Mouse (Mus musculus) heart, postnatal 0 days (tissue): ENCODE data around the gene Dbx1.

Experiments
- CTCF ChIP-seq: IDR thresholded peaks from 2 replicates; pipeline ENCODE4 v1.5.1; 2016; ENCODE audit warnings: antibody characterized with exemption, control low read depth, low read depth
- EP300 ChIP-seq: IDR thresholded peaks from 2 replicates; pipeline ENCODE4 v1.6.1; 2016; ENCODE audit warnings: antibody characterized with exemption, low read depth

DNA sequence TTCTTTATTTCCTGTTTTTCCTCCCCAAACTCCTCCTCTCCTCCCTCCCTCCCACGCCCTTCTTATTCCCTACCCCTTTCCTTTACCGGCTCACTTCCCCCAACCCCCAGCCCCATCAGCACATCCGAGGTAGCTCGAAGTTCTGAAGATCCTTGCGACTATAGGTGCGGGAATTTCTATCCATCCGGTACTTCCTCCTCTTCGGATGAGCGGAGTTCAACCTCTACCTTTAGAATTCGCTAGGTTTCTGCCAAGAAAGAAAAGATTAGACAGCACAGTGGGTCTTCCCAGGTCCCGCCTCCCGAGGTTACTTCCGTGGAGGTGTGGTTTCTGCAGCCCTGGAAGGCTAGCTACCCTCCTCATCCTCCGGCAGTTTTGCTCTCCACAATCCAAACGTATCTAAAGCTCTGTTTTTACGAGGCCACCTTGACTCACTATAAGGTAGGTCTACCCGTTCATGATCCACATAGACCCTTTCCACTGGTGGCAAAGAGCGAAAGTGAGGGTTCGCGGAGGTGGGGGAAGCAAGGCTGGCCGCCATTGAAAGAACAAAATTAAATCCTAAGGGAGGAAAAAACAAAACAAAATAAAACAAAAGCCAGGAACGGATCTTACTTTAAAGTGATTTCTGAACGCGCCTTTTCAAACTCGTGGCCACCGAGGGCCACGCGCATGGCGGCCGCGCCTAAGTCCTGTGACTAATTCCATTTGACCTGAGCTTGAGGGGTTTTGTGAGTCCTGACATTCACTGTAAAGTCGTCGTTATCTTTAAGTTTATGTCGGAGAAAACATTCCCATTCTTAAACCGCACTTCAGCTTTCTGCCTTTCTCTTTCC is 2.5 kb upstream of the Dbx1 start:
- TF ChIP-seq EP300 (no peak), CTCF (no peak)
